Mouse (Mus musculus) embryo, embryonic 11.5 days (tissue): Measurements from ENCODE around the gene Bag6.

ENCODE experiments used
- DNase-seq: peaks from one replicate; pipeline ENCODE4 v3.0.0-alpha.2; 2012; ENCODE audit warnings: low read depth, low spot score

Gene Bag6

DNA sequence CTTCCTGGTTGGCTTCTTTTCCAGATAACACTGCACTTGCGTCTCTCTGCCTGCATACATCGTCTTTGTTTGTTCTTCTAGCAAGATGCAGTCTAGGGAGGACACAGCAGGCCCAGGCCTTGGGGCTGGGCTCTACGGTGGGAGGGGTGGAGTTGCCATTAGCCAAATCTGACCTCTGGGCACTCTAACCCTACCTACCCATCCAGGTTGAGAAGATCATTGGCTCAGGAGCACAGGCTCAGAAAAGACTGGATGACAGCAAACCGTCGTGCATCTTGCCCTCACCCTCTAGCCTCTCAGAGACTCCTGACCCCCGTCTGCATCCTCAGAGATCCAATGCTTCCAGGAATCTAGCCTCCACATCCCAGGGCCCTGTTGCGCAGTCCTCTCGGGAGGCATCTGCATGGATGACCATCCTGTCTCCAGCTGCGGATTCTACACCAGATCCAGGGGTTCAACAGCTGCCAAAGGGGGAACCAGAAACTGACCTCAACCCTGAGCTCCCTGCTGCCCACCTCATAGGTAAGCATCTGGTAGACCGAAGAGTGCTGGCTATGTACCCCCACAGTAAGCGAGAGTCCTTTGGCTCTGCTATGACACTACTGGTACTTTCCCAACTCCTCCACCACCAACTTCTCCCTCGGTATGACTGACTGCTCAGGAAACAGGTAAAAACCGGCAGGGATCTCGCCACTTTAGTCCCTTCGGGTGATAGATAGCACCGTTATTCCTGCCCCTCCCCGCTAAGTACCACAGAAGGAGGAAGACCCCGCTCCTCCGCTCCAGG is 60.1 kb downstream of the Bag6 start:
- no peak for DNase-seq

DNA sequence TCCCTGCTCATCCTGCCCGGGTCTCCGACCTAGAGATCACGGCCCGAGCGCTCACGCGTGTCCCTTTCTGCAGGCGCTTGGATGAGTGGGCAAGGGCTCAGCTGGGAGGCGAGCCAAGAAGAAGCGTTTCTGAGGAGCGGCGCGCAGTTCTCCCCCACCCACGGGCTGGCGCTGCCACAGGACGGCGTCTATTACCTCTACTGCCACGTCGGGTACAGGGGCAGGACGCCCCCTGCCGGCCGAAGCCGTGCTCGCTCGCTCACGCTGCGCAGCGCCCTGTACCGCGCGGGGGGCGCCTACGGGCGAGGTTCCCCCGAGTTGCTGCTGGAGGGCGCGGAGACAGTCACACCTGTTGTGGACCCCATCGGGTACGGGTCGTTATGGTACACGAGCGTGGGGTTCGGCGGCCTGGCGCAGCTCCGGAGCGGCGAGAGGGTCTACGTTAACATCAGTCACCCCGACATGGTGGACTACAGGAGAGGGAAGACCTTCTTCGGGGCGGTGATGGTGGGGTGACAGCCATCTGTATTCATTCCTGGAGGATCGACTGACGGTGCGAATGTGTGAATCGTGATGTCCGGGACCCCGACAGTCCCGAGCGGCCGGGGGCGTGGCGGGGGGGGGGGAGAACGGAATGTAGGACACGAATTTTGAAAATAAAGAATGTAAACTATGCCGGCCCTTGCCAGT is 60.8 kb downstream of the Bag6 start:
- peak; percentile 45 for DNase-seq

DNA sequence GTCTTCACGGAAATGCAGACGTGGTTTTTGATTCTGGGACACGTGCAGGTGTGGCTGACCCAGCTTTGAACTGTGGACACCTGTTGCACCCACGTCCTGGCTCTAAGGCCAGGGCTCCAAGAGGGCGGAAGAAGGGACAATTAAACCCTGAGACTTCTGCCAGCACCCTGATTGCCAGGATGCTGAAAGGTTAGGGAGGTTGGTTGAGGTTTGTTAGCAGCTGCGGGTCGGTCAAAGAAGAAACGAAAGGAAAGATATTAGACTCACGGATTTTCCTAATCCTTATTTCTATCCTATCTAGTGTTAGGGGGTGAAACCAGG is 61.3 kb downstream of the Bag6 start:
- DNase-seq = no peak
